Mouse (Mus musculus) small intestine, adult 2 months (tissue): ENCODE measurements at regions not wholly inside any gene's neighbourhood (a gene's known extent, or its start where the extent isn't known, plus 50 kb on each side); places are given as distances from the start of the nearest gene placed in this dataset.

Experiments used
- H3K27ac ChIP-seq: fragments of 200-500 bp; 2 replicates; pipeline ENCODE4 v1.5.1; 2012; ENCODE audit warnings: low read depth, low read length, control low read depth, inconsistent platforms; ENCODE audit not compliant: insufficient read depth
- H3K27me3 ChIP-seq: fragments of 200-500 bp; 2 replicates; pipeline ENCODE4 v1.6.1; 2012; ENCODE audit warnings: mild to moderate bottlenecking, moderate library complexity, low read length, inconsistent platforms; ENCODE audit not compliant: control insufficient read depth, insufficient read depth
- H3K36me3 ChIP-seq: fragments of 200-500 bp; 2 replicates; pipeline ENCODE4 v1.6.1; 2012; ENCODE audit warnings: mild to moderate bottlenecking, low read length, control low read depth, inconsistent platforms; ENCODE audit not compliant: control insufficient read depth, insufficient read depth
- H3K4me1 ChIP-seq: fragments of 200-500 bp; 2 replicates; pipeline ENCODE4 v1.6.1; 2012; ENCODE audit warnings: low read length, inconsistent platforms, mixed read lengths; ENCODE audit not compliant: control insufficient read depth, insufficient read depth, insufficient read length
- H3K4me3 ChIP-seq: fragments of 200-500 bp; 2 replicates; pipeline ENCODE4 v1.5.1; 2012; ENCODE audit warnings: low read depth, mild to moderate bottlenecking, control low read depth, inconsistent platforms, low read length, moderate library complexity
- CTCF ChIP-seq: fragments of 200-500 bp; IDR thresholded peaks from 2 replicates; pipeline ENCODE4 v1.5.1; 2012; ENCODE audit warnings: low read depth, mild to moderate bottlenecking, control low read depth, inconsistent platforms, low read length, moderate library complexity, mixed read lengths; ENCODE audit not compliant: insufficient replicate concordance, insufficient read length; ENCODE audit errors: extremely low read depth
- POLR2A ChIP-seq: fragments of 200-500 bp; IDR thresholded peaks from 2 replicates; pipeline ENCODE4 v1.6.1; 2012; ENCODE audit warnings: low read depth, mild to moderate bottlenecking, control low read depth, inconsistent platforms, low read length, moderate library complexity
- WGBS: fragments of 180-500 bp; shearing (Covaris S2); methylation state at CpG from one replicate; pipeline ENCODE4 v1.1.7; 2018; 5-methylcytosine and 5-hydroxymethylcytosine counted together

- Histone ChIP-seq H3K27ac (no peak overlapping the region), H3K27me3 (no peaks in the 10 kb centered on the region), H3K4me3 (no peak overlapping the region), H3K36me3 (no peaks in the 10 kb centered on the region), H3K4me1 (no peaks in the 10 kb centered on the region)
- WGBS, result 81% methylated on average over 1 of the region's 1 CpGs
- TF ChIP-seq POLR2A, result no peak
- TF ChIP-seq CTCF, result no peak
These were observed 87.4 kb downstream of the Gm815 start for GRCm38 (mm10) chr19:26973058-26973457.

GRCm38 (mm10) chr19:26973773-26974548 is 88.3 kb downstream of the Gm815 start:
- Histone ChIP-seq H3K27ac (no peak overlapping the region), H3K4me1 (no peaks in the 10 kb centered on the region), H3K27me3 (no peaks in the 10 kb centered on the region), H3K4me3 (no peak overlapping the region), H3K36me3 (no peaks in the 10 kb centered on the region)
- WGBS, result 75% methylated on average over 6 of the region's 6 CpGs
- no peak for TF ChIP-seq CTCF
- TF ChIP-seq POLR2A, result no peak

GRCm38 (mm10) chr19:26974576-26975204 is 89.0 kb downstream of the Gm815 start:
- Histone ChIP-seq H3K36me3 (no peaks in the 10 kb centered on the region), H3K27me3 (no peaks in the 10 kb centered on the region), H3K27ac (no peak overlapping the region), H3K4me3 (no peak overlapping the region), H3K4me1 (no peaks in the 10 kb centered on the region)
- no peak for TF ChIP-seq CTCF
- no peak for TF ChIP-seq POLR2A
- 95% methylated on average over 3 of the region's 3 CpGs for WGBS

GRCm38 (mm10) chr19:26976604-26977322 is 91.1 kb downstream of the Gm815 start:
- Histone ChIP-seq H3K4me3 (no peak overlapping the region), H3K27ac (no peak overlapping the region), H3K4me1 (no peaks in the 10 kb centered on the region), H3K27me3 (no peaks in the 10 kb centered on the region), H3K36me3 (no peaks in the 10 kb centered on the region)
- 75% methylated on average over 7 of the region's 7 CpGs for WGBS
- TF ChIP-seq POLR2A (no peak), CTCF (no peak)

- Histone ChIP-seq H3K4me3 (no peak overlapping the region), H3K4me1 (no peaks in the 10 kb centered on the region), H3K27me3 (no peaks in the 10 kb centered on the region), H3K36me3 (no peaks in the 10 kb centered on the region), H3K27ac (no peak overlapping the region)
- 52% methylated on average over 14 of the region's 14 CpGs for WGBS
- TF ChIP-seq POLR2A, result no peak
- TF ChIP-seq CTCF, result no peak
These were observed 92.4 kb downstream of the Gm815 start for GRCm38 (mm10) chr19:26977887-26978639.

GRCm38 (mm10) chr19:26978640-26979007 is 92.9 kb downstream of the Gm815 start:
- H3K4me1 ChIP-seq, result no peaks in the 10 kb centered on the region
- H3K36me3 ChIP-seq, result no peaks in the 10 kb centered on the region
- H3K4me3 ChIP-seq, result no peak overlapping the region
- H3K27me3 ChIP-seq, result no peaks in the 10 kb centered on the region
- no peak overlapping the region for H3K27ac ChIP-seq
- no peak for TF ChIP-seq CTCF
- no peak for TF ChIP-seq POLR2A
- 29% methylated on average over 3 of the region's 3 CpGs for WGBS
